ENCODE assay signal across 8 mouse cellular contexts in the genomic region with DNA sequence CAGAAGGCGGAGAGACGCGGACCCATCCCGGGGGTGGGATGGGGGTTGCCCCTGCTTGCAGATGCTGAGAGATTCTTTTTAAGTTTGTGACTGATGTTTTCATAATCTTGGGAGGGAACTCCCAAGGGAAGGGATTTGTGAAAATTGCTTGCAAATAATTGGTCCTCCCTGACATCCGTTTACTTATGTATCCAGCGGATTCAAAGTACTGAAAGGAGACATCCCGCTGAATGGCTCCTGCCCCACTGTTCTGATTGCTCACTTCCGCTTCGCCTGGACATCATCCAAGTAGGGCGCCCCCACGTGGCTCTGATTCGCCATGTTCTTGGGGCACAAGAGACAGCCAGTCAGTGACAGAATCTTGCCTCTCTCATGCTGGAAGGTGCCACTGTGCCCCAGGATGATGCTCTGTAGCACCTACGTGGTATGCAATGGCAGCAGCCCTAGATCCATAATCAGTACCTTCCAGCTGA.
A peak's percentile ranks its signal among the peaks of the same experiment; 100 is the strongest.
DNase-seq lines count a peak whose midpoint lies in the region; ATAC-seq and TF ChIP-seq lines count a peak whose summit lies in the region.

No protein-coding gene starts in this region.

- peak; percentile 25 for DNase-seq in c-Kit-positive CD71-positive TER-119-positive erythroid progenitor cells, embryonic 14.5 days (ENCODE audit: low spot score)
- DNase-seq in forelimb bud, embryonic 11.5 days (ENCODE audit: low read depth, low spot score) = peak; percentile 68
- peak; percentile 93 for DNase-seq in heart, postnatal 4 days
- DNase-seq in layer of hippocampus, adult 2 months (ENCODE audit: low spot score in 2 of 2) = peak; percentile 83 to 95
- peak; percentile 87 to 90 for DNase-seq in lung, adult 18-20 months
- DNase-seq in stomach, postnatal 0 days (ENCODE audit: low spot score) = peak; percentile 89

- H3K4me3 ChIP-seq in layer of hippocampus, adult 2 months = peak overlapping the region; percentile 55
- peak overlapping the region; percentile 42 for H3K4me3 ChIP-seq in neural tube, embryonic 13.5 days
- H3K4me3 ChIP-seq in stomach, postnatal 0 days (ENCODE audit: low read depth, low read length) = peak overlapping the region; percentile 37

- H3K9ac ChIP-seq in neural tube, embryonic 13.5 days = peak overlapping the region; percentile 69
- no peak overlapping the region for H3K9ac ChIP-seq in stomach, postnatal 0 days (ENCODE audit: low read length)

- no peaks in the 10 kb centered on the region for H3K9me3 ChIP-seq in neural tube, embryonic 13.5 days
- no peaks in the 10 kb centered on the region for H3K9me3 ChIP-seq in stomach, postnatal 0 days (ENCODE audit: control insufficient read depth, low read length)

- no peaks in the 10 kb centered on the region for H3K36me3 ChIP-seq in neural tube, embryonic 13.5 days
- H3K36me3 ChIP-seq in stomach, postnatal 0 days (ENCODE audit: control insufficient read depth, insufficient read depth, low read length) = no peaks in the 10 kb centered on the region

- no peak for TF ChIP-seq EP300 in stomach, postnatal 0 days (optimal IDR thresholded peaks at IDR 0.05)

- WGBS in neural tube, embryonic 13.5 days = 2% methylated on average over 13 of the region's 13 CpGs
- under 1% methylated on average over 13 of the region's 13 CpGs for WGBS in stomach, postnatal 0 days

- TF ChIP-seq CTCF in layer of hippocampus, adult 2 months (conservative IDR thresholded peaks at IDR 0.05) = peak; percentile 83
- TF ChIP-seq CTCF in stomach, postnatal 0 days (IDR thresholded peaks at IDR 0.05; ENCODE audit: low read depth) = peak; percentile 86

- peak; percentile 77 for ATAC-seq in CD4-positive, CD25-positive, alpha-beta regulatory T cell, adult 4 months
- ATAC-seq in neural tube, embryonic 13.5 days (ENCODE audit: low read depth) = peak; percentile 8; the same call in 1 of the 2 replicates
- ATAC-seq in stomach, postnatal 0 days (ENCODE audit: low FRiP score, low TSS enrichment) = peak; percentile 51

- peak overlapping the region; percentile 80 for H3K4me2 ChIP-seq in neural tube, embryonic 13.5 days
- peak overlapping the region; percentile 66 for H3K4me2 ChIP-seq in stomach, postnatal 0 days (replicated peaks; ENCODE audit: low read depth)

- H3K4me1 ChIP-seq in neural tube, embryonic 13.5 days (replicated peaks) = peaks cover 44% of the 10 kb centered on the region
- H3K4me1 ChIP-seq in stomach, postnatal 0 days (replicated peaks; ENCODE audit: control insufficient read depth, insufficient read depth) = no peaks in the 10 kb centered on the region; the same call in 1 of the 2 replicates

- H3K27ac ChIP-seq in layer of hippocampus, adult 2 months = peak overlapping the region; percentile 93
- no peak overlapping the region for H3K27ac ChIP-seq in neural tube, embryonic 13.5 days (replicated peaks)
- 0 out of 2 replicates have a peak overlapping the region, but pooled peaks have one; percentile 5 for H3K27ac ChIP-seq in stomach, postnatal 0 days (replicated peaks)

- peaks cover 65% of the 10 kb centered on the region for H3K27me3 ChIP-seq in neural tube, embryonic 13.5 days
- peaks cover 22% of the 10 kb centered on the region for H3K27me3 ChIP-seq in stomach, postnatal 0 days (ENCODE audit: control insufficient read depth, insufficient read depth, low read length)

Comparison
In these comparisons a context has a peak if more than half of its experiments do, and no peak if none do; other contexts are left out.
1. ATAC-seq: peak in every context shown above with its lines; median percentile 77 in CD4-positive, CD25-positive, alpha-beta regulatory T cell, adult 4 months; 51 in stomach, postnatal 0 days; 8 in neural tube, embryonic 13.5 days.
2. DNase-seq: peak in every context shown above with its lines; median percentile 93 in heart, postnatal 4 days; 89 in layer of hippocampus, adult 2 months; 89 in stomach, postnatal 0 days; 88 in lung, adult 18-20 months; 68 in forelimb bud, embryonic 11.5 days; 25 in c-Kit-positive CD71-positive TER-119-positive erythroid progenitor cells, embryonic 14.5 days.